Mouse (Mus musculus) thymus, adult 2 months (tissue): Measurements from ENCODE around the gene Ppox. TPM values are rescaled to one million over a fixed set of nuclear protein-coding genes. Genes with fewer than 3 reads are reported as not detected.

Experiments used
- DNase-seq: peaks from one replicate; pipeline ENCODE4 v3.0.0; 2021
- H3K27ac ChIP-seq: fragments of 200-500 bp; 2 replicates; pipeline ENCODE4 v1.5.1; 2012; ENCODE audit warnings: low read length, control low read depth; ENCODE audit not compliant: control insufficient read depth, insufficient read depth
- H3K27me3 ChIP-seq: fragments of 200-500 bp; 2 replicates; pipeline ENCODE4 v1.6.1; 2012; ENCODE audit warnings: mild to moderate bottlenecking, low read length, moderate library complexity, mixed read lengths; ENCODE audit not compliant: control insufficient read depth, insufficient read depth
- H3K36me3 ChIP-seq: fragments of 200-500 bp; 2 replicates; pipeline ENCODE4 v1.6.1; 2012; ENCODE audit warnings: mild to moderate bottlenecking, low read length, moderate library complexity; ENCODE audit not compliant: control insufficient read depth, insufficient read depth
- H3K4me1 ChIP-seq: fragments of 200-500 bp; replicated peaks from 2 replicates; pipeline ENCODE4 v1.6.1; 2012; ENCODE audit warnings: low read length; ENCODE audit not compliant: control insufficient read depth, insufficient read depth
- H3K4me3 ChIP-seq: fragments of 200-500 bp; 2 replicates; pipeline ENCODE4 v1.5.1; 2012; ENCODE audit warnings: mild to moderate bottlenecking, low read length, control low read depth, moderate library complexity; ENCODE audit not compliant: control insufficient read depth, insufficient read depth
- CTCF ChIP-seq: fragments of 200-500 bp; IDR thresholded peaks from 2 replicates; pipeline ENCODE4 v1.5.1; 2012; ENCODE audit warnings: mild to moderate bottlenecking, control low read depth, low read length, moderate library complexity, borderline replicate concordance; ENCODE audit not compliant: control insufficient read depth, poor library complexity, insufficient read depth; ENCODE audit errors: extremely low read depth
- POLR2A ChIP-seq: fragments of 200-500 bp; IDR thresholded peaks from 2 replicates; pipeline ENCODE4 v1.6.1; 2012; ENCODE audit warnings: mild to moderate bottlenecking, low read length, control low read depth, moderate library complexity; ENCODE audit not compliant: control insufficient read depth, poor library complexity, insufficient read depth; ENCODE audit errors: extremely low read depth
- WGBS: fragments of 180-500 bp; shearing (Covaris S2); methylation state at CpG from one replicate; pipeline ENCODE4 v1.1.7; 2018; 5-methylcytosine and 5-hydroxymethylcytosine counted together
- polyA plus RNA-seq: library from polyadenylated mRNA; depleted of rRNA; stranded (reverse); fragments of >200 nt; gene quantifications from 2 replicates; pipeline ENCODE4 v1.2.3, GENCODE M21; 2012

Gene Ppox
- polyA plus RNA-seq, 1 experiment: 71.5 TPM

- Histone ChIP-seq H3K4me1 (0 out of 2 replicates have a peak, but pooled peaks cover 2% of the 10 kb centered on the region), H3K4me3 (no peak overlapping the region), H3K27me3 (no peaks in the 10 kb centered on the region), H3K27ac (no peak overlapping the region), H3K36me3 (no peaks in the 10 kb centered on the region)
- no peak for DNase-seq
- no peak for TF ChIP-seq CTCF
- no peak for TF ChIP-seq POLR2A
- 85% methylated on average over 3 of the region's 3 CpGs for WGBS
Observed at GRCm38 (mm10) chr1:171260316-171260715, 20.7 kb downstream of the Ppox start.

- no peak for TF ChIP-seq POLR2A
- no peak for TF ChIP-seq CTCF
- no peak for DNase-seq
- WGBS: 54% methylated on average over 17 of the region's 17 CpGs
- no peaks in the 10 kb centered on the region for H3K27me3 ChIP-seq
- H3K4me3 ChIP-seq: no peak overlapping the region
- H3K4me1 ChIP-seq: 0 out of 2 replicates have a peak, but pooled peaks cover 2% of the 10 kb centered on the region
- H3K27ac ChIP-seq: no peak overlapping the region
- H3K36me3 ChIP-seq: no peaks in the 10 kb centered on the region
Observed at GRCm38 (mm10) chr1:171258921-171259320, 22.1 kb downstream of the Ppox start.

DNA sequence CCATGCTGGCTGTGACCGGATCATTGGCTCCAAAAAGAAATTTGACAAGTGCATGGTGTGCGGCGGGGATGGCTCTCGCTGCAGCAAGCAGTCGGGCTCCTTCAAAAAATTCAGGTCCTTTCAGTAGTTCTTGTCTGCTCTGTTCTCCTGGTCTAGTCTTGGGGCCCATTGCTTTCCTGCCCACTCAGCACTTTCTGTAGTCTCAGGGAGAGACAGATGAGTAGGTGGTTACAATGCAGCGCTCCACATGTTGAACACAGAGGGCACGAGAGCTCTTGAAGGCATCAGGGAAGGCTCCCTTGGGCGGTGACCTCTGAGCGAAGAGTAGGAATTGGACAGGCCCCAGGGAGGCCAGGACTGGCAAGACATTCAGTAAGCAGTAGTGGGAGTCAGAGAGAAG, 23.2 kb downstream of the Ppox start:
- Histone ChIP-seq H3K4me3 (no peak overlapping the region), H3K4me1 (0 out of 2 replicates have a peak, but pooled peaks cover 1% of the 10 kb centered on the region), H3K27me3 (no peaks in the 10 kb centered on the region), H3K36me3 (no peaks in the 10 kb centered on the region), H3K27ac (no peak overlapping the region)
- 93% methylated on average over 9 of the region's 9 CpGs for WGBS
- no peak for TF ChIP-seq CTCF
- TF ChIP-seq POLR2A: no peak
- DNase-seq: no peak

GRCm38 (mm10) chr1:171256937-171257548, 23.9 kb downstream of the Ppox start:
- H3K4me3 ChIP-seq: no peak overlapping the region
- H3K4me1 ChIP-seq: no peaks in the 10 kb centered on the region
- TF ChIP-seq POLR2A: no peak
- TF ChIP-seq CTCF: 0 out of 2 replicates have a peak, but pooled peaks have one; percentile 29
- H3K27me3 ChIP-seq: no peaks in the 10 kb centered on the region
- H3K27ac ChIP-seq: no peak overlapping the region
- peak; percentile 55 for DNase-seq
- 66% methylated on average over 15 of the region's 15 CpGs for WGBS
- H3K36me3 ChIP-seq: no peaks in the 10 kb centered on the region

- TF ChIP-seq POLR2A: no peak
- TF ChIP-seq CTCF: no peak
- Histone ChIP-seq H3K27me3 (no peaks in the 10 kb centered on the region), H3K4me1 (no peaks in the 10 kb centered on the region), H3K4me3 (no peak overlapping the region), H3K36me3 (no peaks in the 10 kb centered on the region), H3K27ac (no peak overlapping the region)
- WGBS: 97% methylated on average over 24 of the region's 24 CpGs
- no peak for DNase-seq
Observed at GRCm38 (mm10) chr1:171256095-171256818, 24.7 kb downstream of the Ppox start.

- Histone ChIP-seq H3K4me1 (peaks cover 6% of the 10 kb centered on the region), H3K27me3 (no peaks in the 10 kb centered on the region), H3K4me3 (no peak overlapping the region), H3K36me3 (no peaks in the 10 kb centered on the region), H3K27ac (no peak overlapping the region)
- WGBS: 89% methylated on average over 17 of the region's 17 CpGs
- TF ChIP-seq CTCF: no peak
- no peak for TF ChIP-seq POLR2A
- DNase-seq: no peak
Observed at GRCm38 (mm10) chr1:171252415-171252814, 28.6 kb downstream of the Ppox start.
